Comparison of ENCODE assay signal across 8 mouse cellular contexts in genomic region chr7:84594087-84594916, GRCm38 (mm10). TPM values are rescaled to one million over a fixed set of nuclear protein-coding genes. Genes with fewer than 3 reads are reported as not detected.
DNase-seq lines count a peak whose midpoint lies in the region; ATAC-seq lines count a peak whose summit lies in the region.
"Had no signal": no experiment of that assay in that cellular context is flagged by ENCODE, and none has a peak within 500 bp of the region (broad histone marks: within the 10 kb centered on the region; RNA-seq: fewer than 3 reads in every experiment).

No protein-coding gene starts in this region.

- H3K4me2 ChIP-seq in hindbrain, embryonic 12.5 days (replicated peaks) = no peak overlapping the region
- no peak overlapping the region for H3K4me2 ChIP-seq in stomach, embryonic 15.5 days

- 0 out of 2 replicates have a peak, but pooled peaks cover 2% of the 10 kb centered on the region for H3K4me1 ChIP-seq in hindbrain, embryonic 12.5 days
- H3K4me1 ChIP-seq in midbrain, embryonic 10.5 days = no peaks in the 10 kb centered on the region
- peaks cover 2% of the 10 kb centered on the region; the same call in 1 of the 2 replicates for H3K4me1 ChIP-seq in stomach, embryonic 15.5 days

- peak; percentile 84 for ATAC-seq in erythroblast, adult 5-6 weeks (replicated peaks; ENCODE audit: low FRiP score, poor library complexity, severe bottlenecking)
- ATAC-seq in hindbrain, embryonic 12.5 days (ENCODE audit: low FRiP score) = peak; percentile 82
- peak; percentile 36; the same call in 1 of the 2 replicates for ATAC-seq in stomach, embryonic 15.5 days (ENCODE audit: insufficient read depth, low FRiP score, low read depth)

- no peaks in the 10 kb centered on the region for H3K9me3 ChIP-seq in hindbrain, embryonic 12.5 days (replicated peaks)
- no peaks in the 10 kb centered on the region for H3K9me3 ChIP-seq in midbrain, embryonic 10.5 days (replicated peaks)
- no peaks in the 10 kb centered on the region for H3K9me3 ChIP-seq in stomach, embryonic 15.5 days

- no peak overlapping the region for H3K9ac ChIP-seq in hindbrain, embryonic 12.5 days
- no peak overlapping the region for H3K9ac ChIP-seq in stomach, embryonic 15.5 days

- no peaks in the 10 kb centered on the region for H3K27me3 ChIP-seq in hindbrain, embryonic 12.5 days
- H3K27me3 ChIP-seq in midbrain, embryonic 10.5 days (ENCODE audit: low read depth, poor library complexity, severe bottlenecking) = no peaks in the 10 kb centered on the region
- H3K27me3 ChIP-seq in stomach, embryonic 15.5 days (replicated peaks) = no peaks in the 10 kb centered on the region

- intact Hi-C loops in left cerebral cortex, postnatal 4 days (cut with DNase I) = loop anchor here (2.0 kb wide), 1 partner anchor 200 kb away; no protein-coding TSS in a partner anchor

- H3K36me3 ChIP-seq in hindbrain, embryonic 12.5 days = no peaks in the 10 kb centered on the region
- H3K36me3 ChIP-seq in midbrain, embryonic 10.5 days = no peaks in the 10 kb centered on the region
- no peaks in the 10 kb centered on the region for H3K36me3 ChIP-seq in stomach, embryonic 15.5 days

- H3K27ac ChIP-seq in hindbrain, embryonic 12.5 days = no peak overlapping the region
- no peak overlapping the region for H3K27ac ChIP-seq in midbrain, embryonic 10.5 days (replicated peaks)
- no peak overlapping the region for H3K27ac ChIP-seq in stomach, embryonic 15.5 days
- H3K27ac ChIP-seq: macrophage had no signal

- DNase-seq in ES-CJ7 (ENCODE audit: low read depth, low spot score) = peak; percentile 73
- peak; percentile 88 for DNase-seq in brain, adult 2 months (ENCODE audit: low read depth, low spot score)
- peak; percentile 11 for DNase-seq in left cerebral cortex, postnatal 4 days
- DNase-seq in midbrain, embryonic 10.5 days (ENCODE audit: low spot score) = peak; percentile 46

- no peak overlapping the region for H3K4me3 ChIP-seq in hindbrain, embryonic 12.5 days
- no peak overlapping the region for H3K4me3 ChIP-seq in midbrain, embryonic 10.5 days
- H3K4me3 ChIP-seq in stomach, embryonic 15.5 days (replicated peaks) = no peak overlapping the region

- WGBS in hindbrain, embryonic 12.5 days = 55% methylated on average over 8 of the region's 8 CpGs
- WGBS in midbrain, embryonic 10.5 days = 54% methylated on average over 8 of the region's 8 CpGs
- 42% methylated on average over 8 of the region's 8 CpGs for WGBS in stomach, embryonic 15.5 days

RNA-seq across cellular contexts. Expression of gene Fah, which starts 12.2 kb away (rescaled TPM):
- total RNA-seq in erythroblast, adult 5-6 weeks (2015; ENCODE audit: low replicate concordance) = not detected in 2 replicates
- 3.1 TPM in 1 of 2 replicates, not detected in the other for total RNA-seq in erythroblast, adult 5-6 weeks (2017; ENCODE audit: low replicate concordance)
- polyA plus RNA-seq in hindbrain, embryonic 12.5 days (2016; fragmentation: Nextera tagmentation; extraction: Ambion mirVana) = 3.8 and 4.3 TPM in 2 replicates
- 10 to 100 TPM; 19.0 to 20.6 TPM for total RNA-seq in left cerebral cortex, postnatal 4 days (2021)
- polyA plus RNA-seq in midbrain, embryonic 10.5 days (2016; fragmentation: Nextera tagmentation; extraction: Ambion mirVana) = 3.8 and 4.8 TPM in 2 replicates
- polyA plus RNA-seq in stomach, embryonic 15.5 days (2015; fragmentation: Nextera tagmentation; extraction: Ambion mirVana) = 11.2 and 15.0 TPM in 2 replicates

Comparison
In these comparisons a context has a peak if more than half of its experiments do, and no peak if none do; other contexts are left out.
1. DNase-seq: peak in every context shown above with its lines; median percentile 88 in brain, adult 2 months; 73 in ES-CJ7; 46 in midbrain, embryonic 10.5 days; 11 in left cerebral cortex, postnatal 4 days.